21 mouse cellular contexts compared by ENCODE assay signal in the genomic region with DNA sequence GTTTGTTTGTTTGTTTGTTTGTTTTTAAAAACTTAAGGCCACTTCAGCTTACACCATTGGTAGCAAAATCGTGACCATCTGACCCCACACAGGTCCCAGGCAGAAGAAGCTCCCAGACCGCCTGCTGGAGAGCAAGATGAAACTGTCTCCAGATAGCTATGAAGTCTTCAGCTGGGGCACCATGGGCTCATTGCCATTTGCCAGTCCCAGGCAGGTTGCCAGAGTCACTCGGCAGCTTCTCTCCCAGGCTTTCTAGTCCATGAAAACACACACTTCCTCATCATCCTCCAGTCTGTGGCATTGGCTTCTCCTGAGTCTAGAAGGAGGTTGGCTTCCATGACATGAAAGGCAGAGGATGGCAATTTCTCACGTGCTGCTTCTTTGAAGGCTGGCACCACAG.
DNase-seq lines count a peak whose midpoint lies in the region; TF ChIP-seq lines count a peak whose summit lies in the region.
"Had no signal": no experiment of that assay in that cellular context is flagged by ENCODE, and none has a peak within 500 bp of the region (broad histone marks: within the 10 kb centered on the region; RNA-seq: fewer than 3 reads in every experiment).

No protein-coding gene starts in this region.

- no peak for TF ChIP-seq CTCF in left cerebral cortex, adult 2 months (IDR thresholded peaks at IDR 0.05)

- no peak overlapping the region for H3K27ac ChIP-seq in left cerebral cortex, adult 2 months
- H3K27ac ChIP-seq: embryonic facial prominence, embryonic 10.5 days; embryonic facial prominence, embryonic 15.5 days; forebrain, embryonic 12.5 days; heart, embryonic 15.5 days; kidney, embryonic 15.5 days; liver, embryonic 14.5 days had no signal

- intact Hi-C loops in left cerebral cortex, postnatal 4 days (cut with DNase I), result no loop called here
- intact Hi-C loops in left cerebral cortex, adult 2 months (cut with DNase I), result no loop called here

- peak; percentile 46 for DNase-seq in left cerebral cortex, postnatal 4 days
- DNase-seq in left cerebral cortex, adult 2 months (ENCODE audit: extremely low spot score in 1 of 2, low spot score in 2 of 2), result no peak
- peak; percentile 67 for DNase-seq in cerebellum, adult 11-12 months
- peak; percentile 70 for DNase-seq in cerebellum, adult 9-11 months
- DNase-seq in thymus, postnatal 10 days (ENCODE audit: low spot score in 2 of 2), result no peak
- DNase-seq in spleen, postnatal 14 days (ENCODE audit: low spot score in 2 of 2), result no peak
- DNase-seq in MN1 (ENCODE audit: low spot score), result no peak
- DNase-seq: adrenal gland, postnatal 25 days; forebrain, postnatal 0 days; kidney, adult 18-20 months; kidney, postnatal 36 days; layer of hippocampus, postnatal 36 days; liver; lung, adult 2 months; lung, postnatal 10 days had no signal

- no peak overlapping the region for H3K4me3 ChIP-seq in left cerebral cortex, adult 2 months
- H3K4me3 ChIP-seq: embryonic facial prominence, embryonic 10.5 days; embryonic facial prominence, embryonic 15.5 days; forebrain, embryonic 12.5 days; heart, embryonic 15.5 days; kidney, embryonic 15.5 days had no signal

Comparison
In these comparisons a context has a peak if more than half of its experiments do, and no peak if none do; other contexts are left out.
1. DNase-seq: peak in left cerebral cortex, postnatal 4 days (single experiment), cerebellum, adult 11-12 months (single experiment) and cerebellum, adult 9-11 months (single experiment); none in left cerebral cortex, adult 2 months (0 of 2), thymus, postnatal 10 days (0 of 2), spleen, postnatal 14 days (0 of 2) and MN1 (single experiment).